Mouse (Mus musculus): ENCODE data around the gene Gm8300. TPM values are rescaled to one million over a fixed set of nuclear protein-coding genes. Genes with fewer than 3 reads are reported as not detected.
"Not testable (repeated sequence)": the region's sequence is repeated elsewhere in the genome, so short reads cannot be mapped to it uniquely, and the experiment has no call there.

Gene Gm8300
- total RNA-seq (2021) = not detected
- long read RNA-seq, experiment 1 = 0 reads
- long read RNA-seq, experiment 2 = 0 reads

- DNase-seq = not testable (repeated sequence)
Observed at GRCm38 (mm10) chr12:87514016-87514415, at the start of gene Gm8300. Gene Gm8300, plus strand, starts transcription at chr12:87514316.

GRCm38 (mm10) chr12:87464678-87465297 lies 49.3 kb upstream of the Gm8300 start:
- no peak for DNase-seq

GRCm38 (mm10) chr12:87470263-87471136 lies 43.6 kb upstream of the Gm8300 start:
- DNase-seq = no peak

- no peak for DNase-seq
Observed at GRCm38 (mm10) chr12:87471421-87471963, 42.6 kb upstream of the Gm8300 start.

GRCm38 (mm10) chr12:87471964-87472786 lies 41.9 kb upstream of the Gm8300 start, which contains the start of gene Snw1:
Gene Snw1, minus strand, starts transcription at chr12:87472274.
- DNase-seq = peak; percentile 96 to 97

- DNase-seq = no peak
Observed at GRCm38 (mm10) chr12:87474756-87475155, 39.4 kb upstream of the Gm8300 start.

- DNase-seq = not testable (repeated sequence)
Observed at GRCm38 (mm10) chr12:87482482-87482881, 31.6 kb upstream of the Gm8300 start.

- not testable (repeated sequence) for DNase-seq
Observed at GRCm38 (mm10) chr12:87488683-87489082, 25.4 kb upstream of the Gm8300 start.

- DNase-seq = not testable (repeated sequence)
Observed at GRCm38 (mm10) chr12:87494421-87494820, 19.7 kb upstream of the Gm8300 start, which contains the start of gene Gm5788. Gene Gm5788, plus strand, starts transcription at chr12:87494721.

GRCm38 (mm10) chr12:87519616-87520015 lies 5.5 kb downstream of the Gm8300 start:
- not testable (repeated sequence) for DNase-seq

GRCm38 (mm10) chr12:87543927-87544326 lies 29.8 kb downstream of the Gm8300 start:
- DNase-seq = no peak

- not testable (repeated sequence) for DNase-seq
Observed at GRCm38 (mm10) chr12:87550628-87551027, 36.5 kb downstream of the Gm8300 start.

Other genes with a start within 250 kb of the Gm8300 start
- 10 to 100 TPM; 22.0 to 24.6 TPM for gene Vipas39, start 248.1 kb upstream of the Gm8300 start, total RNA-seq (2021)
- 100 to 1,000 TPM; 155 to 174 TPM for gene Ahsa1, start 247.8 kb upstream of the Gm8300 start, total RNA-seq (2021)
- not detected for gene Ism2, start 214.6 kb upstream of the Gm8300 start, total RNA-seq (2021)
- 10 to 100 TPM; 21.1 to 24.1 TPM for gene Sptlc2, start 126.0 kb upstream of the Gm8300 start, total RNA-seq (2021)
- 100 to 1,000 TPM; 148 to 166 TPM for gene Slirp, start 70.4 kb upstream of the Gm8300 start, total RNA-seq (2021)
- 10 to 100 TPM in 1 of 2 experiments, 1 to 10 TPM in 1; 9.8 to 10.6 TPM for gene Alkbh1, start 70.3 kb upstream of the Gm8300 start, total RNA-seq (2021)
- gene Snw1, start 42.0 kb upstream of the Gm8300 start, total RNA-seq (2021) = 10 to 100 TPM; 43.2 to 46.5 TPM
- not detected for gene Gm5788, start 19.6 kb upstream of the Gm8300 start, total RNA-seq (2021)
- gene Oog1, start 88.4 kb downstream of the Gm8300 start, total RNA-seq (2021) = not detected
- gene Gm4027, start 104.6 kb downstream of the Gm8300 start, total RNA-seq (2021) = not detected
- not detected for gene Gm16381, start 130.3 kb downstream of the Gm8300 start, total RNA-seq (2021)

Measured in heart, adult 18-20 months (tissue).